Mouse (Mus musculus): ENCODE results near the gene 4930402H24Rik.

Gene 4930402H24Rik

DNA sequence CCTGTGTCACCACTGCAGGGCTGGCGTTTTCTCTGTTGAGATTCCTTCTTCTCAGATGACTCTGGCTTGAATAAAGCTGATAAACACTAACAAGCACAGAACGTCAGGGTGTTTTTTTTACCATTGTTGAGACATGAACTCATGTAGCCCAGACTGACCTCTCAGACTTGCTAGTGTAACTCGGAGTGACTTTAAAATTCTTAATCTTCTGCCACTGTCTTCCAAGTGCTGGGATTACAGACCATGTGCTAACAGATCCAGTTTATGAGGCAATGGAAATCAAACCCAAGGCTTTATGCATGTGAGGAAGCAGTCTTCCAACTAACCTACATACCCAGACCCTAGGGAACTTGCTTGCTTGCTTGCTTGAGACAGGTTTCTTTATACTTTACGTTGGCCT lies 56.5 kb downstream of the 4930402H24Rik start:
- Histone ChIP-seq H3K4me3 (replicated peaks; ENCODE audit: low read length) (no peak overlapping the region), H3K4me1 (replicated peaks; ENCODE audit: low read depth, low read length) (no peaks in the 10 kb centered on the region), H3K9me3 (ENCODE audit: low read length) (no peaks in the 10 kb centered on the region), H3K27me3 (ENCODE audit: insufficient read depth, low read length) (no peaks in the 10 kb centered on the region), H3K36me3 (ENCODE audit: insufficient read depth, low read length) (no peaks in the 10 kb centered on the region)
- no peak for TF ChIP-seq POU5F1 (IDR thresholded peaks at IDR 0.05; ENCODE audit: borderline replicate concordance, low read length)
- no peak for TF ChIP-seq NANOG (IDR thresholded peaks at IDR 0.05; ENCODE audit: borderline replicate concordance, low read length)
- no peak for TF ChIP-seq CTCF (conservative IDR thresholded peaks at IDR 0.05; ENCODE audit: low read length)

DNA sequence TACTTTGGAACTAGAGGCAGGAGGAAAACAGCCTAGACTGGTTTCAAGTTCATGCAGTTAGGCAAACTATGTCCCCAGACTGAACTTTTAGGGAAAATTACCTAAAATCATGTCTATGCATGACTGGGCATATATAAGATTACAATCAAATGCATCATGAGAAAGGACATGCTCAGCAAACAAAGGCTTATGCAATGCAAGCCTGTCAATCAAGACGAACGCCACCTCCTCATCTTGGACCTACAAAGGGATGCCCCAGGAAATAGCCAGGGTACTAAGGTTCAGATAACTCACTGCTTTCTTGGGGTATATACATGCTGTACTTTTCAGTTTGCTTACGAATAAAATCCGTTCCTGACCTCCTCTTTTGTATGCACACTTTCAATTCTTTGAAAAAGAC lies 57.9 kb downstream of the 4930402H24Rik start:
- Histone ChIP-seq H3K27me3 (ENCODE audit: insufficient read depth, low read length) (peaks cover 2% of the 10 kb centered on the region; the same call in 1 of the 2 replicates), H3K9me3 (ENCODE audit: low read length) (no peaks in the 10 kb centered on the region), H3K4me3 (replicated peaks; ENCODE audit: low read length) (no peak overlapping the region), H3K4me1 (replicated peaks; ENCODE audit: low read depth, low read length) (no peaks in the 10 kb centered on the region), H3K36me3 (ENCODE audit: insufficient read depth, low read length) (no peaks in the 10 kb centered on the region)
- TF ChIP-seq POU5F1 (IDR thresholded peaks at IDR 0.05; ENCODE audit: borderline replicate concordance, low read length): no peak
- no peak for TF ChIP-seq CTCF (conservative IDR thresholded peaks at IDR 0.05; ENCODE audit: low read length)

DNA sequence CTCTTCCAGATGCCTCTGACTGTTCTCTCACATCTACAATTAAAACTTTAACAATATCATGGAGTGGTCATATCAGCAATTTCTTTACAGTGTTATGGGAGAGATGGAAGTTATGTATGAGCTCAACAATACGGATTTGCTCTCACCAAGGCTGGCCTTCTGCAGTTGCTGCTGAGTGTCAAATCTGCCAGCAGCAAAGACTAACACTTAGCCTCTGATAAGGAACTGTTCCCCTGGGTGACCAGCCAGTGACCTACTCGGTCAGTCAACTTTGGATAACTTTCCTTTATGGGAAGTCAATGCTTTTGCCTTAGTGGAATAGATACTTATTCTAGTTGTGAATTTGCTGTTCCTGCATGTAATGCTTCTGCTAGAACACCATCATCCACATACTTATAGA lies 62.6 kb downstream of the 4930402H24Rik start:
- Histone ChIP-seq H3K9me3 (ENCODE audit: low read length) (no peaks in the 10 kb centered on the region), H3K27me3 (ENCODE audit: insufficient read depth, low read length) (peaks cover 7% of the 10 kb centered on the region), H3K36me3 (ENCODE audit: insufficient read depth, low read length) (no peaks in the 10 kb centered on the region), H3K4me3 (replicated peaks; ENCODE audit: low read length) (no peak overlapping the region), H3K4me1 (replicated peaks; ENCODE audit: low read depth, low read length) (peaks cover 18% of the 10 kb centered on the region)
- TF ChIP-seq POU5F1 (IDR thresholded peaks at IDR 0.05; ENCODE audit: borderline replicate concordance, low read length): no peak
- no peak for TF ChIP-seq NANOG (IDR thresholded peaks at IDR 0.05; ENCODE audit: borderline replicate concordance, low read length)
- TF ChIP-seq CTCF (conservative IDR thresholded peaks at IDR 0.05; ENCODE audit: low read length): no peak

DNA sequence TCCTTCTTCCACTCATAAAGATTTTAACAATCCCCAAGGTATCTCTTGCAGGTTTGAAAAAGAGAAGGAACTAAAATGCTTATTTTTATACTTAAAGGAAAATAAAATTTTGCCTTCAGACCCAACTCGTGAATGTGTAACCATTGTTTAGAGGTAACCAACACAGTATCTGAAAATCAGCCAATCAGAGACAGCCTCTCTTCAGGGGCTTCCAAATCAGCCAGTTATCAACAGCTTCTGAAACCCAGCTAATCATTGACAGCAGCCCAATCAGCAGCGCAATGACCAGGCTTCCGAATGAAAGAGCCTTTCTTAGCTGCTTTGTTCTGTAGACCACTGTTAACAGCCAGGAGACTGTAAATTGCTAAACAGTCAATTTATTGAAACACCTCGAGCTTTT lies 65.4 kb downstream of the 4930402H24Rik start:
- peaks cover 21% of the 10 kb centered on the region for H3K4me1 ChIP-seq (replicated peaks; ENCODE audit: low read depth, low read length)

DNA sequence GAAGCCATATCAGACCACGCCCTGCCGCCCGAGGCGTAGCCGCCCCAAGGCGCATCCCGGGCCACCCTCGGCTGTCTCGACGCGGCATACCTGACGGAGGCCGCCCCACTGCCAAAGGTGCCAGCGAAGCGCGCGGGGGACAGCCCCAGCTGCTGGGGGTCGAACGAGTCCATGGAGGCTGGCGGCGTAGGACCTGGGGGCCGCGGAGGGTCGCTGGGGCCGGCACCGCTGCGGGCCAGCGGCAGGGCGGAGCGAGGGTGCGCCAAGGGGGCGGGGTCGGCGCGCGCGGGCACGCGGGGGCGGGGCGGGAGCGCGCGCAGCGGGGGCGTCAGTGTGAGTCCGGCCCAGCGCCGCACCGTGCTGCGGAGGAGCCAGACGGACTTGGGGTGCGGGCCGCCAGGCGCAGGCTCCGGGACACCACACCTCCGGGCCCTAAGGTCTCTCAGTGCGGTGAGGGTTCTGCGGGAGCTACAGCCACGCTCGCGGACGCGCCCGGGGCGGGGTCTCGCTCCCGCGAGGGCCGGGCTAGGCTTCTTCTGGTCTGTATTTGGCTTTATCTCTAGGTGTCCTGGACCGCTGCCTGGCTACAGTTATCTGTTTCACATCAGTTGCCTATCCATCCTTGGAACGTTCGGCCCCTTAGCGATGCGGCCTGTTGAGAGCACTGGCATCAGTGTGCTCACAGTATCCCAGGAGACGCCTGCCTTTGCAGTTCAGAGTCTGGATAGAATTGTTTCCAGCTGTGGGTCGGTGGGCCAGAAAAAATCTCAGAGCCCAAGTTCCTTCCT lies 66.1 kb downstream of the 4930402H24Rik start:
- peaks cover 7% of the 10 kb centered on the region for H3K27me3 ChIP-seq (ENCODE audit: insufficient read depth, low read length)
- peak overlapping the region; percentile 99 for H3K4me3 ChIP-seq (replicated peaks; ENCODE audit: low read length)
- no peak for TF ChIP-seq CTCF (conservative IDR thresholded peaks at IDR 0.05; ENCODE audit: low read length)
- TF ChIP-seq POU5F1 (IDR thresholded peaks at IDR 0.05; ENCODE audit: borderline replicate concordance, low read length): no peak
- no peak for TF ChIP-seq NANOG (IDR thresholded peaks at IDR 0.05; ENCODE audit: borderline replicate concordance, low read length)
- H3K4me1 ChIP-seq (replicated peaks; ENCODE audit: low read depth, low read length): peaks cover 21% of the 10 kb centered on the region
- no peaks in the 10 kb centered on the region for H3K36me3 ChIP-seq (ENCODE audit: insufficient read depth, low read length)
- H3K9me3 ChIP-seq (ENCODE audit: low read length): no peaks in the 10 kb centered on the region

More for the DNA sequence above, 65.4 kb downstream of the 4930402H24Rik start:
- Histone ChIP-seq H3K4me3 (replicated peaks; ENCODE audit: low read length) (no peak overlapping the region), H3K27me3 (ENCODE audit: insufficient read depth, low read length) (peaks cover 7% of the 10 kb centered on the region), H3K36me3 (ENCODE audit: insufficient read depth, low read length) (no peaks in the 10 kb centered on the region), H3K9me3 (ENCODE audit: low read length) (no peaks in the 10 kb centered on the region)
- TF ChIP-seq CTCF (conservative IDR thresholded peaks at IDR 0.05; ENCODE audit: low read length) (no peak), NANOG (IDR thresholded peaks at IDR 0.05; ENCODE audit: borderline replicate concordance, low read length) (no peak), POU5F1 (IDR thresholded peaks at IDR 0.05; ENCODE audit: borderline replicate concordance, low read length) (no peak)

DNA sequence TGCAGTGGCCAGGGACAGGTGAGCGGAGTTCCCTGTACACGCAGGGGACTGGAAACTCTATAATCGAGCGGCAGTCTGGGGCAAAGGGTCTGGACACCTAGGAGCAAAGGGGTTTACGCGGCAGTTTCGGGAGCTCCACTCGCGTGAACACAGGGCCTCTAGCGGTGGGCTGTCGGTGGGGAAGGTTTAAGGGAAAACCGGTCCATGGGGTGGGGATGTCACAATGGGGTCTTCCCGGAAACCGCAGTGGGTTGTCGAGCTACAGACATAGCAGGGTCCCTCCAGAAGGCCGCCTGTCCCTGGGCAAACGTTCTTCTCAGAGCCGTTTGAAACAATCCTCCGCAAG lies 66.7 kb downstream of the 4930402H24Rik start:
- H3K36me3 ChIP-seq (ENCODE audit: insufficient read depth, low read length): no peaks in the 10 kb centered on the region
- peaks cover 21% of the 10 kb centered on the region for H3K4me1 ChIP-seq (replicated peaks; ENCODE audit: low read depth, low read length)
- H3K9me3 ChIP-seq (ENCODE audit: low read length): no peaks in the 10 kb centered on the region
- peak overlapping the region; percentile 99 for H3K4me3 ChIP-seq (replicated peaks; ENCODE audit: low read length)
- peaks cover 7% of the 10 kb centered on the region for H3K27me3 ChIP-seq (ENCODE audit: insufficient read depth, low read length)
- TF ChIP-seq CTCF (conservative IDR thresholded peaks at IDR 0.05; ENCODE audit: low read length) (no peak), NANOG (IDR thresholded peaks at IDR 0.05; ENCODE audit: borderline replicate concordance, low read length) (no peak), POU5F1 (IDR thresholded peaks at IDR 0.05; ENCODE audit: borderline replicate concordance, low read length) (no peak)

DNA sequence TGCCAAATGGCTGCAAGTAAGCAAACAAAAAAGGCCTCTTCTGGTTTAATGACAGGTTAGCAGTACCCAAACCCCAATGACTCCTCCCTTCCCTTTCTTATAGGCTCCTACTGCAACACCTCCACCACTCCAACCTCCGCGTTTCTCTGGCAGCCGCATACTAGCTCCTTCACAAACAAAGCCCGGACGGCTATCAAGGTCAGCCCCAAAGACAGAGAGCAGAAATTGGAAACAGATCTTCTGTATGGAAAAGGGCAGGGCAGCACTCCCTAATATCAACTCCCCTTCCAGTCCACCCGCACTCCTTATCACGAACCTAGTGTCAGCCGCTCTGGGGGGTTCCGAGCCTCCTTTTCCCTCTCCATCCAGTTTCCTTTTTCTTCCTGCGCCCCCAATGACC lies 67.1 kb downstream of the 4930402H24Rik start:
- no peaks in the 10 kb centered on the region for H3K9me3 ChIP-seq (ENCODE audit: low read length)
- TF ChIP-seq POU5F1 (IDR thresholded peaks at IDR 0.05; ENCODE audit: borderline replicate concordance, low read length) (no peak), NANOG (IDR thresholded peaks at IDR 0.05; ENCODE audit: borderline replicate concordance, low read length) (no peak), CTCF (conservative IDR thresholded peaks at IDR 0.05; ENCODE audit: low read length) (no peak)
- H3K4me1 ChIP-seq (replicated peaks; ENCODE audit: low read depth, low read length): peaks cover 21% of the 10 kb centered on the region
- H3K36me3 ChIP-seq (ENCODE audit: insufficient read depth, low read length): no peaks in the 10 kb centered on the region
- peaks cover 7% of the 10 kb centered on the region for H3K27me3 ChIP-seq (ENCODE audit: insufficient read depth, low read length)
- peak overlapping the region; percentile 99 for H3K4me3 ChIP-seq (replicated peaks; ENCODE audit: low read length)

DNA sequence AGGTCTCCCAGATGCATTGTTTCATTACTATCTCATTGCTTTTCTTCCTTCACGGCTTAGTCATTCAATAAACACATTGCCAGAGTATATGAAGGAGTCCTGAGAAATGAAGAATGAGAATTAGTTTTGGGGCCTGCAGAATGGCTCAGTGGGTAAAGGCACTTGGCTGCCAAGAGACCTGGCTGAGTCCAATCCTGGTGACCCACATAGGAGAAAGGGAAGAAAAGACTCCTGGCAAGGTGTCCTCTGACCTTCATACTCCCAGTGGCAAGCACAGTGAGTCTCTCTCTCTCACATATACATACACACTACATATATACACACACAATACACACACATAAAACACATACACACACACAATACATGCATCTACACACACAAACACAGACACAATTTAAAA lies 68.1 kb downstream of the 4930402H24Rik start:
- TF ChIP-seq POU5F1 (IDR thresholded peaks at IDR 0.05; ENCODE audit: borderline replicate concordance, low read length) (no peak), CTCF (conservative IDR thresholded peaks at IDR 0.05; ENCODE audit: low read length) (no peak), NANOG (IDR thresholded peaks at IDR 0.05; ENCODE audit: borderline replicate concordance, low read length) (no peak)
- H3K4me3 ChIP-seq (replicated peaks; ENCODE audit: low read length): no peak overlapping the region
- peaks cover 21% of the 10 kb centered on the region for H3K4me1 ChIP-seq (replicated peaks; ENCODE audit: low read depth, low read length)
- H3K27me3 ChIP-seq (ENCODE audit: insufficient read depth, low read length): peaks cover 4% of the 10 kb centered on the region
- H3K9me3 ChIP-seq (ENCODE audit: low read length): no peaks in the 10 kb centered on the region
- H3K36me3 ChIP-seq (ENCODE audit: insufficient read depth, low read length): no peaks in the 10 kb centered on the region

DNA sequence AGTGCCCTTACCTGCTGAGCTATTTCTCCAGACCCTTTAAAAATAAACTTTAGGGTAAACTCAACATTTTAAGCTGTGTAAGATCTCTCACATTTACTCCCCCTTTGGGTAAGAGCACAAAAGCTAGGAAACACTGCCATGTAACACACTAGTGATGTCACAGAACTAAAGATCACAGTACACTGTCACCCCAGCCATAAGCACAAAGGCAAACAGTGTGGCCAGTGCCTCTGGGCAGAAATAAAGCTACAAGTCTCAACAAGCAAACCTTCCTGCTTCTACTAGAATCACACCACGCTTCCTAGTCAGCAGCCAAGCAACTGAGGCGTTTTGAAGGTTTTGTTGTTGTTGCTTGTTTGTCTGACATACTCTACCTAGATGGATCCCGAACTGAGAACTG lies 72.5 kb downstream of the 4930402H24Rik start:
- TF ChIP-seq NANOG (IDR thresholded peaks at IDR 0.05; ENCODE audit: borderline replicate concordance, low read length): no peak
- TF ChIP-seq POU5F1 (IDR thresholded peaks at IDR 0.05; ENCODE audit: borderline replicate concordance, low read length): no peak
- no peak for TF ChIP-seq CTCF (conservative IDR thresholded peaks at IDR 0.05; ENCODE audit: low read length)
- Histone ChIP-seq H3K4me1 (replicated peaks; ENCODE audit: low read depth, low read length) (peaks cover 4% of the 10 kb centered on the region), H3K27me3 (ENCODE audit: insufficient read depth, low read length) (no peaks in the 10 kb centered on the region), H3K36me3 (ENCODE audit: insufficient read depth, low read length) (no peaks in the 10 kb centered on the region), H3K4me3 (replicated peaks; ENCODE audit: low read length) (no peak overlapping the region), H3K9me3 (ENCODE audit: low read length) (no peaks in the 10 kb centered on the region)
